Mouse (Mus musculus) neutrophil, adult 5-6 weeks (primary cell): ENCODE data around the gene Parvb. TPM values are rescaled to one million over a fixed set of nuclear protein-coding genes. Genes with fewer than 3 reads are reported as not detected.

Experiments
- ATAC-seq: fragments of 151-379, 151-347 bp; 2 replicates; pipeline ENCODE4 v1.8.0; 2017; ENCODE audit warnings: mild to moderate bottlenecking, moderate TSS enrichment; ENCODE audit not compliant: insufficient number of reproducible peaks, poor library complexity, low FRiP score, severe bottlenecking; ENCODE audit errors: extremely low read depth
- total RNA-seq: library from RNA; stranded (forward); fragments of 200-1000 nt; gene quantifications from 2 replicates; pipeline ENCODE4 v1.2.3, GENCODE M21; 2017

Gene Parvb
- total RNA-seq, 1 experiment from 2014 or later = 10.5 TPM

DNA sequence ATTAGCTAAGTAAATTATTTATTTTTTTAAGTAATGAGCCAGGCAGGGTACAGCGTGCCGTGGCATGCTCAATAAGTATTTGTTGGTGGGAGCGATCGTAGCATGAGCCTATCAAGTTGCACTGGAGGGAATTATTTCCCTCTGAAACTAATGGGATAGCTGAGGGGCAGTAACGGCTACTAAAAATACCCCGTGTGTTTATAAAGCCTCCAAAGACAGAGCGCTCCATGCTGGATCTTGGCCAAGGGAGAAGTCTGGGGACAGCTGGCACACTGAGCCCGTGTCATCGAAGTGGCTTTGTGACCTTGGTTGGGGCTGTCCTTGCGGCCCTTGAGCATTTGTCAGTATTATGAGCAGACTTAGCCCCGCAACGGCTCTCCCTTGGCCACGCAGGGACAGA lies 19.4 kb downstream of the Parvb start:
- ATAC-seq = no peak

DNA sequence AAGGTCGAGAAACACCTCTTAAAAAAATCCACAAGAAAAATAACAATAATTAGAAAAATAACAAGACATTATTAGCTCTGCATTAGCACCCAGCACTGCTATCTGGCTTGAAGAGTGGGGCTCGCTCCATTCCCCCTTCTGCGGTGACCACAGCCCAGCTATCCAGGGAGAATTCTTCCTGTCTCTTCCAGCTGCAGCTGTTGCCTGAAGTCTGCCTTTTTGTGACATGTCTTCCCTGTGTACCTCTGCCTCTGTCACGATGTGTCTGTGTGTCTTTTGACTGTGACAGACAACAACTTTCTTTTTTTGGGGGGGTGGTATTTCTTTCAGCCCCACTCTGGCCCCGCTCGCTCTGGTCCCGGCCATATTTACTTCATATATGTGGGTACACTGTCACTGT lies 20.8 kb downstream of the Parvb start:
- no peak for ATAC-seq

- ATAC-seq = no peak
Measured at GRCm38 (mm10) chr15:84253757-84254156, 21.9 kb downstream of the Parvb start.

GRCm38 (mm10) chr15:84254387-84254786 lies 22.5 kb downstream of the Parvb start:
- no peak for ATAC-seq

GRCm38 (mm10) chr15:84256254-84256850 lies 24.5 kb downstream of the Parvb start:
- no peak for ATAC-seq

- no peak for ATAC-seq
Measured at GRCm38 (mm10) chr15:84256864-84257263, 25.0 kb downstream of the Parvb start.

- ATAC-seq = no peak
Measured at GRCm38 (mm10) chr15:84258602-84259355, 26.9 kb downstream of the Parvb start.

DNA sequence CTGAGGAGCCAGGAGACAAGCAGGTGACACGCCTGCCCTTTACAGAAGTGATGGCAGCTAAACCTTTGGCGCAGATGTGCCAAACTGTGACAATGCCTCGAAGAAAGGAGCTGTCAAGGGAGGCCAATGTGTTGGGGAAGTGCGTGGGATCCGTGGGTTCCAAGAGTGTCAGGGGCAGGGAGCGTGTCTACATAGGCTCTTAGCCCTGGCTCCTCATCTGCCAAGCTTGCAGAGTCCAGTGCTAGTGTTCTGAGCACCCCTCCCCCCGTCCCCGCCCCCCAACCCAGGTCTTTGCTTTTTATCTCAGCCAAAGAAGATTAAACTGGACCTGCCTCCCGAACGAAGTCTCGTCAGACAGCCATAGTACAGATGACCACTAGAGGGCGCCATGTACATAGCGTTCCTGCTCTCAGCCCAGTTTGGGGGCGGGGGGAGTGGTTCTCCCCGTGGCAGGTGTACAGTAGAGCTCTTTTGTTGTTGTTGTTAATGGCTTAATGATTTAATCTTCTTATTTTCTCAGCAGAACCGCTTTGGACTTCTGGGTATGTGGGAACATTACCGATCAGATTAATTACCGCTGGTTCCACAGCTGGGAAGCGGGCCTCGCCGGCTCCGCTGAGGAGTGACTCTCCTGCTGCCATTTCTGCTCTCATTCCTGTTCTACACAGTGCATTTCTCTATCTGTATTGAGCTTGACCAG lies 28.4 kb downstream of the Parvb start:
- peak; percentile 43 for ATAC-seq

GRCm38 (mm10) chr15:84262630-84263029 lies 30.8 kb downstream of the Parvb start:
- no peak for ATAC-seq

GRCm38 (mm10) chr15:84263573-84263972 lies 31.7 kb downstream of the Parvb start:
- ATAC-seq = no peak

DNA sequence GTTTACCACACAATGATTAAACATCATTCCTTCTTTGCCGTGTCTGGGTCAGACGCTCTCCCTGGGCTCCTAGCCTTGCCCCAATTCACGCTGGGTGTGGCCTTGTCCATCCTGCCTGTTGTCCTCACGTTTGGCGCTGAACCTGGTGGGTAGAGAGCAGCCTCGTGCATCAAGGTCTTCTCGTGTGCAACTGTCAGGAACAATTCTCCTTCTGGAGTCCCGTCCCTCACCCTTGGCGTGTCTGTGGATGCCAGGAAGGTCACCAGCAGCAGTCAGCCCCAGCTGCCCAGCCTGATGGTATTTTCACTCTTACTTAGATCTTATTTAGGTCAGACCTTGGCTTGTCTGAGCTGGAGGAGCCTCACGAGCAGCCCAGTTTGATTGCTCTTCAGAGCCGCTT lies 33.3 kb downstream of the Parvb start:
- ATAC-seq = no peak

DNA sequence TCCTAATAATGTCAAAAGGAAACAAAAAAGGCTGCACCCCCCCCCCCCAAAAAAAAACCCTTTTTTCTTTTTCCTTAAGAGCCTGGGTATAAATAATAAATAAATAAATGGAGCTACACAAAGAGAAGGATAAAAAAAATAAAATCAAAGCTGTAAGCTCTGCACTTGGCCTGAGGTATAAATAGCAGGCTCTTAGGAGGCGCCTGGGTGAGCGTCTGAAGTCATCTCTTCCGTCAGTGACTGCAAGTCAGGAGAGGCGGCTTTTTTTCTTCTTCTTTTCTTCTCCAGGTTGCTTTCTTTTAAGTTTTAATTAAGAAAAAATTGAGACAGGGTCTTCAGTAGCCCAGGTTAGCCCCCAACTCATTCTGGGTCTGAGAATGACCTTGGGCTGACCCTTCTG lies 34.4 kb downstream of the Parvb start:
- no peak for ATAC-seq

- ATAC-seq = no peak
Measured at GRCm38 (mm10) chr15:84267720-84268260, 35.9 kb downstream of the Parvb start.

GRCm38 (mm10) chr15:84269107-84269633 lies 37.3 kb downstream of the Parvb start:
- no peak for ATAC-seq

DNA sequence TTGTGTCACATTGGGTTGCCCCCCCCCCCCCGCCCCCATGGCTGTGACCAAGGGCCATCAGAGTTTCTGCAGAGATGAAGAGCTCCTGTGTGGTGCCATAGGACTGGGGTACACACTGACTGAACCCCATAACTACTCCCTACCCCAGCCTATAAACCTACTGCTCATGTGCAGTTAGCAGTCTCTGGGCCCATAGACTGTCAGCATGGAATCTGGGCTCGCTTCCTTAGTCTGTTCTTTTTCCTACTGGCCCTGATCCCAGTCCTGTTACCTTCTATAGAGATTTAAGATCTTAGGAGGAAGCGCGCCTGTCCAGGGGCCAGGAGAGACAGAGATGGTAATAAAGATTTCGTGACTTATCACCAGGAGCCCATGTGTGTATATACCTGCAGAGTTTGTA lies 38.2 kb downstream of the Parvb start:
- ATAC-seq = no peak

DNA sequence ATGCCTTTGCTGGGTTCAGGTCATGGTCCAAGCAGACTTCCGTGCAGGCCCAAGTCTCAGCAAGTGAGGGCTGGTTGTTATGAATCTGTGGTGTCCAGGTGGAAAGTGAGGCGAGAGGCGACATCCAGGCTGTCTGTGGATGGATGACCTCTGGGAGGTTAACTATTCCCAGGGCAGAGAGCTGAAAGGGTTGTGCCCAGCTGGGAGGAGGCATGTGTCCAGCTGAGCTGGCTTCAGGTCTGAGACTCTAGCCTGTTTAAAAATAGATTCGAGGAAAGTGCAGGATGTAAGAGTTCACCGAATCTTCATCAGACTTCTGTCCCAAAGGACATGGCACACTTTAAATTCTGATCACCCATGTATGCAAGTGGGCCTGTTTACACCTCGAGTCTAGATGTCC lies 38.6 kb downstream of the Parvb start:
- no peak for ATAC-seq

- ATAC-seq = no peak
Measured at GRCm38 (mm10) chr15:84276066-84276465, 44.2 kb downstream of the Parvb start.

DNA sequence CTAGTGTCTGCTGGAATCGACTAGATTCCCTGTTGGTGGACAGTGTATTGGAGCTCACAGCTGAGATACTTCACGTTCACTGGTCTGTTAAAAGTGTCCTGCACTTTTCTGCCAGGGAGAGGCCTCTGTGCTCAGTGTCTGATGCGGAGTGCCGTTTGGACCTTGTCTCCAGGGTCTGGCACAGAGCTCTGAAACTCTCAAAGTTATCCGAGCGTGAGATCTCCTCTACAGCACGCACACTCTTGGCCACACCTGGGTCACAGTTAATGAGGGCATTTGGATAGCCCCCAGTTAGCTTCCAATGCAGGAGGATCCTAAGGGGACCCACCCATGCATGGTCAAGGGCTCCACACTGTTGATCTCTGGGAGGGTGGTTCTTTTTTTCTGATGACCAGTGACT lies 46.2 kb downstream of the Parvb start:
- ATAC-seq = no peak

DNA sequence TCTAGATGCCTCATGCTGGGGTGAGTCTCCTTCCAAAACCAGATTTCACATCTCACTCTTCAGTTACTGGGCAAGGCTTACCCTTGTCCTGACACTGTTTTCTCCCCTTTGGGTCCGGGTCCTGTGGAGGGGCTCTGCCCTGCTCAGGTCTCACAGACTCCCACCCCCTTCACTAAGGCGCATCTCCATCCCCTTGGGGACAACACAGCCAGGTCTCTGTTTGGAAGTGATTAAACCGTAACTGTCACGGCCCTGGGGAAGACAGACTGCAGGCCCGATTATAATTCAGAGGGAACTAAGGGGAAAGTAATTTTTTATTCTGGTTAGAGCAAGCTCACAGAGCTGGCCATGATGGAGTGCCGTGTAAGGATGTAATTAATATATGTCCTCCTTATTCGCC lies 46.8 kb downstream of the Parvb start:
- ATAC-seq = no peak

- no peak for ATAC-seq
Measured at GRCm38 (mm10) chr15:84280309-84280708, 48.5 kb downstream of the Parvb start.
